Mouse (Mus musculus) v-Abl transformed pro-B cells (cell line): ENCODE measurements at regions not wholly inside any gene's neighbourhood (a gene's known extent, or its start where the extent isn't known, plus 50 kb on each side); places are given as distances from the start of the nearest gene placed in this dataset.

Experiments
- in situ Hi-C, 2 experiments: fragments of 400-800 bp; cut with MboI; formaldehyde crosslinking; loops; one replicate each; pipeline ENCODE4 v1.15.1; 2025; ENCODE audit not compliant: unreplicated experiment in 2 of 2

DNA sequence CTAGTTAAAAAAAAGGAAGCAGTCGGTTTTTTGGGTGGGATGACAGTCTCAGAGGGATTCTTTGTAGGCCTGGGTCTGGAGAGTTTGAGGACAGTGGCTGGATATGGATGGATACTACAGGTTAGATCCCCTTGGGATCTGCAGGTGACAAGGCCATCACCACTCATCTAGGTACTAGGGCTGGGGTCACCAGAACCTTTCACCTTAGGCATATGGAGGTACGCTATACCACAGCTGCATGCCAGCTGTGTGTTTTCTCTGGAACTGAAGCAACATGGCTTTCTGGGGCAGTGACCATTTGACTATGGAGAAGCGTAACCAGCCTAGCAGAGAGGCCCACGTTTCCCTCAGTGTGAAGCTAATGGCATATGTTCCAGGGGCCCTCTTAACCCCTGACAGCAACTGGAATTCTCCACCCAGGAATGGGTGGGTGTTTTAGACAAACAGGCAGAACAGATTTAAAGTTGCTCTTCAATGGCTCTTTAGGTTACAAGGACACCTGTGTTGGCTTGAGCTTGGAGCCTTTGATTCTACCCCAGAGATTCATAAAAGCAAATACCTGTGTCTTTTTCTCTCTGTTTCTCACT lies 118.8 kb downstream of the Ndfip2 start:
- in situ Hi-C loops, result no loop called here

DNA sequence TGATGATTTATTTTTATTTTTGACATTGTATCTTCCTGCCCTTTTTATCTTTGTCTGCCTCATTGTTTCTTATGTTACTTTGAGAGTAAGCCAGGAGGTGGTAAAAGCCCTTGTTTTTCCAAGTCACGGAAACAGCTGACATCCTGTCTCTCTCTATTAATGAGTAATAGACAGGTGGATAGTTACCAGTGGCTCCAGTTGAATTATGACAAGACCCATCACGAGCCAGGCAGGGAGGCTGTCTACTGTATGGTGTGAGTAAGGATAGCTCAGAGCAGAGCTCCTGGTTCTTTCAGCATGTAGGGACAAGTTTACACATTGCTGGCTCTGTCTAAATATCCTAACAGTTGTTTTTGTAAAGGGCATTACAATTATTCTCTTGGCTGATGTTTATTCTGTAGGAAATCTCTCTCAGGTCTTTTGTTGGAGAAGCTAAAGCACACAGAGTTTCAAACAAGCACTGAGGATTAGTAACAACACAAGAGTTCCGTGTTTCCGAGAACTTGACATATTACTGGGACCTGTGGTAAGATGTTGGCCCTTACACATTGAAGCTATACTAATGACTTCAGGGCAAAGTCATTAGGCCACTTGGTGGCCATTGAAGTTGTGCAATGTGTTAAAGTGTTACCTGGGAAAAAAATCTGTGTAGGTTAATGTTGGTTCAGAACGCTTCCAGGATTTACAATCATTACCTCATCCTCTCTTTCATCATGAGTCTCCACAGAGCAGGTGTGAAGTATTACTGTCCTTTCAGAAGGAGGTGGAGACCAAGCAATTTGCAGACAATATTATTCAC lies 111.5 kb downstream of the Ndfip2 start:
- in situ Hi-C loops, result no loop called here

DNA sequence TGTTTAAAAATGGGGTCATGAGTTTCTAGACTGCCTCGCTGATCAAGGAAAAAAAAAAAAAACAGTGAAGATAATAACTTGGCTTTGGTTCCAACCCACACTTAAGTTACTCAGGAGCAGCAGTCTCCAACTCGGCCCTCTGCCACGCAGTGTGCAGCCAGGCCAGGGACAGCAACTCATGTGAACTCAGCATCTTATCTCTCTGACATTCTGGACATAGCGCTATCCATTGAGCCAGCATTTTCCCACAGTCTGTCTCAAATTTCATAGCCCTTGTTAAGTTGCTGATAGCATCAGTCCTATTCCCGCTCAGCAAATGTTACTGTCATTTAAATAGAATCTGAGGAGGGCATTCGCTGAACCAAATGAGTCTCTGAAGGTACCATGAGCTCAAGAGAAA lies 102.2 kb downstream of the Ndfip2 start:
- in situ Hi-C loops, result no loop called here

DNA sequence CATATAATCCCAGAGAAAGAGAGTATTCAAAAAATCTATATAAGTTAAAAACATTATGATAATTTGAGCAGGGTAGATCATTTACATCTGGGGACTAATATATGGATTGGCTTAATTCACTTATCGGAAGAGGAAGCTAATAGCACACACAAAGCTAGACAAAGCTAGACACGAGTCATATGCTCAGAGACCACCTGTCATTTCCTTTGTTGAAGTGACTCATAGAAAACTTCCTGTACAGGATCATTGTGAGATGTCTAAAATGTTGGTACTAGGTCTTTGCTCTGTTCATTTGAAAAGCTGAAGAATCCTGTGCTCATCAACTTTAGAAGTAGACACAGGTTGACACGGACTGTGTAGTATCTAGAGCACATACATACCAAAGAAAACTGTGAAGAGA lies 101.5 kb downstream of the Ndfip2 start:
- in situ Hi-C loops, result no loop called here
